Mouse (Mus musculus): ENCODE data around the gene Tmem121.

Tmem121 gene

DNA sequence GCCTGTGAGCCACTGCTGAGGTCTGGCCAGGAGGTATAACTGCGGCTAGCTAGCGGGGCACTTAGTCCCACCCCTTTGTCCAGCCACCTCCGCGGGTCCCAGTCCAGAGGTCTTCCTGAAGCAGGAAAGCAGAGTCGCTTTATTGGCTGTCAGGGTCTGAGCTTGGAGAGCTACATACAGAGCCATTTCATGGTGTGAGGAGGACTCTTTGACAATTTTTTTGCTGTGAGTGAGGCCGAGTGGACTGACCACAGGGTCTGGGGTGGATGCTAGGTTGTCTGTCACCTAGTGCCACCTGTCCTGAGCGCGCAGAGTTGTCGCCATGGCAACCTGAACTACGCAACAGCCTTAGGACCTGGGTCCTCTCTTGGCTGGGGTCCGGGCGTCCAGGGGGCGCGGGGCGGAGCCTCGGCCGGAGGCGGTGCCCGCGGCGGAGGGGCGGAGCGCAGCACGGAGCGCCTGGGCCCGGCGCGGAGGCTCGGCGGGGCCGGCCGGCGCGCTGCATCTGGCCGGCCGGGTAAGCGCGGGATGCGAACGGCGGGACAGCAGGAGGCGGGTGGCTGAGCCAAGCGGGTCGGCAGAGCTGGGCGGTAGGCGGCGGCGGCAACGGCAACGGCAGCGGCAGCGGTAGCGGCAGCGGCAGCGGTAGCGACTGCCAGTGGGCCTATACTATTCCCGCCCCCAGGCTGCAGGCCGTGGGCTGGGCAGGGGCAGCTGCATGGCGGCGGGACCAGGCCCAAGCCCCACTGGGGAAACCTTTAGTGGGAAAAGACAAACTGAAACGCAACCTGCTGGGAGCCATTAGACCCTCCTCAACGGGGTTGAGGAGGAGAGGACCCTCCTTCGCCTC lies at the start of gene Tmem121:
TSS of gene Tmem121 (plus strand) at position 489 of the 850 bp plus-strand sequence.
- DNase-seq (ENCODE audit: extremely low spot score): peak; percentile 58

- DNase-seq (ENCODE audit: extremely low spot score): no peak
Observed at GRCm38 (mm10) chr12:113136492-113137020, 49.2 kb upstream of the Tmem121 start.

- DNase-seq (ENCODE audit: extremely low spot score): no peak
Observed at GRCm38 (mm10) chr12:113137260-113138213, 48.2 kb upstream of the Tmem121 start.

- no peak for DNase-seq (ENCODE audit: extremely low spot score)
Observed at GRCm38 (mm10) chr12:113138291-113138690, 47.4 kb upstream of the Tmem121 start.

- DNase-seq (ENCODE audit: extremely low spot score): peak; percentile 43
Observed at GRCm38 (mm10) chr12:113138901-113139864, 46.5 kb upstream of the Tmem121 start.

GRCm38 (mm10) chr12:113139908-113140615 lies 45.7 kb upstream of the Tmem121 start, which contains the start of gene Crip2:
TSS of gene Crip2 (plus strand) at chr12:113140236.
- DNase-seq (ENCODE audit: extremely low spot score): peak; percentile 94

- DNase-seq (ENCODE audit: extremely low spot score): no peak
Observed at GRCm38 (mm10) chr12:113140616-113141411, 44.9 kb upstream of the Tmem121 start.

- no peak for DNase-seq (ENCODE audit: extremely low spot score)
Observed at GRCm38 (mm10) chr12:113141531-113141973, 44.2 kb upstream of the Tmem121 start.

DNA sequence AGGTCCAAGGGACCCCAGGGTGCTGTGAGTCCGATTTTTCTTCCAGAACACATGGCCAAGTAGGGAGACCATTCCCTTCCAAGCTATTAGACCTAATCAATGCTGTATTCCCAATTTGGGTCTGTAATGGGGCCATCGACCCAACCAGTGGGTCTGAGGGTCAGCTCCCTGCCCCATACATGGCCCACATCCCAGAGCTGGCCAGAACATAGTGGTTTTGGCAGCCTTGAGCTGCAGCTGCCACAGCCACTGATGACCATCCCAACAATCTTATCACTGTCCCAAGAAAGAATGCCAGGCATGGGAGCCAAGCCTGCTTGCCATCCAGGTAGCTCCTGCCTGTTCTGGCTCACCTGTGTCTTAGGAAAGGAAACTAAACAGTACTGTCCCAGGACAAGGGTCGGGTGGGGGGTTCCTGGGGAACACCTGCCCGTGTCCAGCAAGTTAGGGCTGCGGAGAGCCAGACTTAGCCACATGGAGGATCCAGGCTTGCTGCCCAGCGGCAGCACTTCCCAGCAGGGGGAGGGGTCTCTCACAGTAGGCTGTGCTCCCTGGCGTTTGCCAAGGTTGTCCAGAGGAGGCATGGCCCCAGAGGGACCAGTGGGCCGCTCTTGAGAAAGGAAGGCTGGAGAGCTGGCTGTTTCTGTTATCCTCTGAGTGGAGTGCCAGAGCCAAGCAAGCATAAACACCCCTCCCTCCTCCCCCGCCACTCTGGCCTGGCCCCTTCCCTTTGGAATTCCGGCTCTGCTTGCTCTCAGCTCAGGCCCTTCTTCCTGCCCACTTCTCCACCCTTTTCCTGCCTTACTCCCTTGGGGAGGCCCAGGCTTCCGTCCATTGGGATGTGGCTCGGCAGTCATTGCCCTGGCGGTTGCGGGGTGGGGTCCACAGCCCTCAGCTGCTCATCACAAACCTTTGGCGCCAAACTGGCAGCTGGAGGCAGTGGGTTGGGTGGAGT lies 43.4 kb upstream of the Tmem121 start:
- peak; percentile 59 for DNase-seq (ENCODE audit: extremely low spot score)

DNA sequence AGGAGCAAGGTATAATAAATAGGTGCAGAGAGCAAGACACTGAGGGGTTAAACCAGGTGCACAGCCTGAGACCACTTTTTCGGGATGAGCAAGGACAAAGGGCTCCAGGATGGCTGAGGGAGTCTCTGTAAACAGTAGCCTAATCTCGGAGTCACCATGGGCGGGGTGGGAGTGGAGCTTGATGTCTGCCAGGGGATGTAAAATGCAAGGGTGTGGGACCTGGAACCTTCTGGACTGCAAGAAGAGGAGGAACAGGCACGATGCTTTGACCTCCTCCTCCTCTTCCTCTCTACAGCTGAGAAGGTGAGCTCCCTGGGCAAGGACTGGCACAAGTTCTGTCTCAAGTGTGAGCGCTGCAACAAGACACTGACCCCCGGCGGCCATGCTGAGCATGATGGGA lies 42.6 kb upstream of the Tmem121 start:
- DNase-seq (ENCODE audit: extremely low spot score): no peak

GRCm38 (mm10) chr12:113144001-113144756 lies 41.6 kb upstream of the Tmem121 start:
- peak; percentile 39 for DNase-seq (ENCODE audit: extremely low spot score)

DNA sequence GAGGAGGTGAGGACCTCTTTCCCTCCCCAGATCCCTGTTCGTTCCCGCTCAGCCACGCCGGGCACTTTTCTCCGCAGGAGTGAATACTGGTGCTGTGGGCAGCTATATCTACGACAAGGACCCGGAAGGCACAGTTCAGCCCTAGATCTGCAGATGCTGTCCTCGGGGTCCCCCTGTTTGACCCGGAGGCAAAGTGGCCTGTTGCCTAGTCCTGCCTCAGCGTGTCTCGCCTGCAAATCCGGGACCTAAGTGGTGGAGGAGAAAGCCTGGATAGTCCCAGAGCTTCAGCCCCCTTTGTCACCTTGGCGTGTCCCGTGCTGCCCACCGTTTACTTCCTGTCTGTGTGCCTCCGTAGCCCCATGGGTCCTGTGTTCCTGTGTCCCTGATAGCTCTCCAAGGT lies 40.8 kb upstream of the Tmem121 start:
- DNase-seq (ENCODE audit: extremely low spot score): no peak

GRCm38 (mm10) chr12:113145591-113145990 lies 40.1 kb upstream of the Tmem121 start:
- no peak for DNase-seq (ENCODE audit: extremely low spot score)

GRCm38 (mm10) chr12:113146112-113147057 lies 39.3 kb upstream of the Tmem121 start, which contains the start of gene Crip1:
TSS of gene Crip1 (plus strand) at chr12:113146316.
- DNase-seq (ENCODE audit: extremely low spot score): peak; percentile 84

DNA sequence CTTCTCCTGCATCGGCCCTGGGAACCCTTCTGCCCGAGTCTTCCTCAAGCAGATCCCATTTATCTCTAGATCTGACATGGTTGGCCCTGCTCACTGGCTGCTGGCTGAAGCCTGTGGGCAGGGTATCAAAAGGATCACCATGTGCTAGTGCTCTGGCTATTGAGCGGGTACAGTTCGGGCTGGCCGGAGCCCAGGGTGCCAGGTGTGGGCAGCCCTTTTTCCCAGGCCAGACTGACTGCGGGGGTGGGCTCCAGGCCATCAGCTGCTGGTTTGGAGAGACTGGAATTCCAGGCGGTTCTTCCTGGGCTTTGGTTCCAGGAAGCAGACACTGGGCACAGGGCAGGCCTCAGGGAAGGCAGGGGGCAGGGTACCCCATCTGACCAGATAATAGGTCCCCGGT lies 38.2 kb upstream of the Tmem121 start:
- DNase-seq (ENCODE audit: extremely low spot score): no peak

- no peak for DNase-seq (ENCODE audit: extremely low spot score)
Observed at GRCm38 (mm10) chr12:113148381-113149035, 37.2 kb upstream of the Tmem121 start.
